Mouse (Mus musculus) limb, embryonic 14.5 days (tissue): Measurements from ENCODE around the gene Spryd3. TPM values are rescaled to one million over a fixed set of nuclear protein-coding genes. Genes with fewer than 3 reads are reported as not detected.
A peak's percentile ranks its signal among the peaks of the same experiment; 100 is the strongest.

ENCODE experiments used
- ATAC-seq: fragments of 200-750 bp; cut with Nextera tagmentation; 2 replicates; pipeline ENCODE4 v1.8.0; 2017; ENCODE audit warnings: low read depth, moderate number of reproducible peaks, moderate TSS enrichment; ENCODE audit not compliant: low FRiP score
- DNase-seq: peaks from one replicate; pipeline ENCODE4 v3.0.0-alpha.2; 2015; ENCODE audit warnings: low spot score
- H3K27ac ChIP-seq: fragments of 300-500 bp; sonication (generic); replicated peaks from 2 replicates; pipeline ENCODE4 v1.5.1; 2014; ENCODE audit warnings: low read depth, mild to moderate bottlenecking, low read length, moderate library complexity, mixed read lengths
- H3K27me3 ChIP-seq: fragments of 300-500 bp; sonication (generic); 2 replicates; pipeline ENCODE4 v1.6.1; 2014; ENCODE audit warnings: low read length, mixed read lengths; ENCODE audit not compliant: control insufficient read depth, insufficient read depth
- H3K36me3 ChIP-seq: fragments of 300-500 bp; sonication (generic); 2 replicates; pipeline ENCODE4 v1.6.1; 2014; ENCODE audit warnings: mild to moderate bottlenecking, low read length, moderate library complexity, mixed read lengths; ENCODE audit not compliant: control insufficient read depth, insufficient read depth
- H3K4me1 ChIP-seq: fragments of 300-500 bp; sonication (generic); 2 replicates; pipeline ENCODE4 v1.6.1; 2014; ENCODE audit warnings: antibody characterized with exemption, low read length, mixed read lengths; ENCODE audit not compliant: control insufficient read depth, insufficient read depth
- H3K4me2 ChIP-seq: fragments of 300-500 bp; sonication (generic); replicated peaks from 2 replicates; pipeline ENCODE4 v1.6.1; 2014; ENCODE audit warnings: low read depth, mild to moderate bottlenecking, low read length, moderate library complexity; ENCODE audit not compliant: severe bottlenecking
- H3K4me3 ChIP-seq: fragments of 300-500 bp; sonication (generic); replicated peaks from 2 replicates; pipeline ENCODE4 v1.5.1; 2014; ENCODE audit warnings: low read length
- H3K9ac ChIP-seq: fragments of 300-500 bp; sonication (generic); 2 replicates; pipeline ENCODE4 v1.6.1; 2014; ENCODE audit warnings: mild to moderate bottlenecking, low read depth, low read length, moderate library complexity; ENCODE audit not compliant: severe bottlenecking
- H3K9me3 ChIP-seq: fragments of 300-500 bp; sonication (generic); 2 replicates; pipeline ENCODE4 v1.6.1; 2016; ENCODE audit warnings: low read length; ENCODE audit not compliant: control insufficient read depth
- POLR2A ChIP-seq: fragments of 200-500 bp; IDR thresholded peaks from 2 replicates; pipeline ENCODE4 v1.8.0; 2012; ENCODE audit warnings: inconsistent platforms, mild to moderate bottlenecking, moderate library complexity, borderline replicate concordance; ENCODE audit not compliant: insufficient read depth, insufficient read length; ENCODE audit errors: extremely low read depth
- WGBS: fragments of 180-500 bp; shearing (Covaris S2); extraction: QIAGEN DNeasy Blood & Tissue Kit; methylation state at CpG from one replicate; pipeline ENCODE4 v1.1.7; 2014; 5-methylcytosine and 5-hydroxymethylcytosine counted together
- polyA plus RNA-seq, 2 experiments: library from polyadenylated mRNA; depleted of rRNA in 1 of 2; stranded (reverse) in 1 of 2; unstranded in 1 of 2; fragments of >200 nt; fragmentation: Nextera tagmentation in 1 of 2; extraction: Ambion mirVana in 1 of 2; gene quantifications; 2 replicates each; pipeline versions ENCODE4 v1.2.1 to v1.2.3; 2012 to 2014

Spryd3 gene
- polyA plus RNA-seq, 2 experiments = 18.7 to 37.4 TPM

DNA sequence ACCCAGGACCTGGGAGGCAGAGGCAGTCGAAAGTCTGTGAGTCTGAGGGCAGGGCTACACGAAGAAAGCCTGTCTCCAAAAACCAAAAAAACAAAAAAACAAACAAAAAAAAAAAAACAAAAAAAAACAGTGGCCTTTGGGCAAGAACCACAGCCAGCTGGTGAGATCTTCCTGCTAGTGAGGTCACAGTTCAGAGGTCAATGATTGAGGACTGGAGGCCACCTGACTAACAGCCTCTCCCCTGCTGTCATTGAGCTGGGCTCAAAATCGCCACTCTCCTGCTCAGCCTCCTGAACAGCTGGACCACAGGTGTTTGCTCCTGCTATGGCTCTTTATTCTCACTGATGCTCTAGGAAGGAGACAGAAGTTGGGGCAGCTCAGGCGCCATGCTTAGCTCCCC lies 16.6 kb upstream of the Spryd3 start:
- Histone ChIP-seq H3K9ac (no peak overlapping the region), H3K4me3 (no peak overlapping the region), H3K27me3 (no peaks in the 10 kb centered on the region), H3K9me3 (no peaks in the 10 kb centered on the region), H3K4me2 (no peak overlapping the region), H3K27ac (no peak overlapping the region), H3K36me3 (no peaks in the 10 kb centered on the region), H3K4me1 (peaks cover 6% of the 10 kb centered on the region; the same call in 1 of the 2 replicates)
- TF ChIP-seq POLR2A = no peak
- ATAC-seq (no peak), DNase-seq (no peak)
- 40% methylated on average over 4 of the region's 4 CpGs for WGBS

- Histone ChIP-seq H3K9me3 (no peaks in the 10 kb centered on the region), H3K27me3 (peaks cover 4% of the 10 kb centered on the region; the same call in 1 of the 2 replicates), H3K27ac (no peak within 1 kb of the TSS; the same call in 1 of the 2 replicates), H3K4me1 (peaks cover 6% of the 10 kb centered on the region; the same call in 1 of the 2 replicates), H3K4me2 (no peak within 1 kb of the TSS), H3K4me3 (no peak within 1 kb of the TSS), H3K9ac (no peak within 1 kb of the TSS), H3K36me3 (no peaks in the 10 kb centered on the region)
- TF ChIP-seq POLR2A = no peak
- no peak for ATAC-seq
- DNase-seq = no peak
- WGBS = 50% methylated on average over 20 of the region's 20 CpGs
Observed at GRCm38 (mm10) chr15:102150301-102151135, 14.5 kb upstream of the Spryd3 start, which contains the start of gene Soat2. Gene Soat2, plus strand, starts transcription at chr15:102150526.

DNA sequence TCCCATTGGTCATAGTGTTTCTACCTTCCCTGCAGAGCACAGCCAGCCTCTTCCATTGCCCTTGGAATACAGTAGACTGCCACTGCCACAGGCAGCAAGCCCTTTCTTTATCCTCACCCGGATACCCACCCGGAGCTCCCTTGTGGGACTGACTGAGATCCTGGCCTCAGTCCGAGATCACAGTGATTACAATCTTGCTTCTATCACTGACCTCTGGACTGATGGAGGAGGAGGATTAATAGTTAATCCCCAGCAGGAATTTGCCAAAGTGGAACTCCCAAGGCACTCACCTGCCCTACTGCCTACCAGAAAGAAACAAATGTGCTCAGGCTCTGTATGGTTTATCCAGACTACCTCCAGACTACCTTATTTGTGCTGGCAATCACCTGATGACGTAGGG lies 13.5 kb upstream of the Spryd3 start:
- ATAC-seq (no peak), DNase-seq (no peak)
- 77% methylated on average over 4 of the region's 4 CpGs for WGBS
- H3K4me2 ChIP-seq = no peak overlapping the region
- peaks cover 9% of the 10 kb centered on the region; the same call in 1 of the 2 replicates for H3K4me1 ChIP-seq
- TF ChIP-seq POLR2A = no peak
- no peaks in the 10 kb centered on the region for H3K36me3 ChIP-seq
- no peak overlapping the region for H3K9ac ChIP-seq
- H3K9me3 ChIP-seq = no peaks in the 10 kb centered on the region
- H3K27ac ChIP-seq = no peak overlapping the region
- H3K4me3 ChIP-seq = no peak overlapping the region
- peaks cover 14% of the 10 kb centered on the region for H3K27me3 ChIP-seq

- H3K4me2 ChIP-seq = no peak overlapping the region
- H3K9ac ChIP-seq = no peak overlapping the region
- H3K36me3 ChIP-seq = no peaks in the 10 kb centered on the region
- ATAC-seq (no peak), DNase-seq (no peak)
- TF ChIP-seq POLR2A = no peak
- no peaks in the 10 kb centered on the region for H3K9me3 ChIP-seq
- H3K4me3 ChIP-seq = no peak overlapping the region
- H3K4me1 ChIP-seq = peaks cover 15% of the 10 kb centered on the region
- peaks cover 22% of the 10 kb centered on the region for H3K27me3 ChIP-seq
- H3K27ac ChIP-seq = no peak overlapping the region
- WGBS = 65% methylated on average over 16 of the region's 16 CpGs
Observed at GRCm38 (mm10) chr15:102147674-102148402, 11.8 kb upstream of the Spryd3 start.

GRCm38 (mm10) chr15:102146882-102147281 lies 10.8 kb upstream of the Spryd3 start:
- ATAC-seq (peak; percentile 47), DNase-seq (peak; percentile 20)
- H3K4me1 ChIP-seq = peaks cover 15% of the 10 kb centered on the region
- no peak overlapping the region for H3K27ac ChIP-seq
- TF ChIP-seq POLR2A = no peak
- H3K4me3 ChIP-seq = no peak overlapping the region
- H3K9me3 ChIP-seq = no peaks in the 10 kb centered on the region
- H3K9ac ChIP-seq = no peak overlapping the region
- no peak overlapping the region for H3K4me2 ChIP-seq
- 0% methylated on average over 1 of the region's 1 CpGs for WGBS
- peaks cover 22% of the 10 kb centered on the region for H3K27me3 ChIP-seq
- H3K36me3 ChIP-seq = no peaks in the 10 kb centered on the region
